Mouse (Mus musculus) G1E-ER4 (cell line): ENCODE data around the gene Rrp1b. TPM values are rescaled to one million over a fixed set of nuclear protein-coding genes. Genes with fewer than 3 reads are reported as not detected.

Source experiments
- GATA1 ChIP-seq: IDR thresholded peaks from one replicate; pipeline ENCODE4 v1.8.0; 2012; ENCODE audit warnings: low read length, inconsistent platforms
- polyA plus RNA-seq: library from polyadenylated mRNA; stranded (reverse); fragments of >175 nt; gene quantifications from 2 replicates; pipeline ENCODE4 v1.2.3, GENCODE M21; 2012

The Rrp1b gene
- 289 and 299 TPM in 2 replicates for polyA plus RNA-seq

DNA sequence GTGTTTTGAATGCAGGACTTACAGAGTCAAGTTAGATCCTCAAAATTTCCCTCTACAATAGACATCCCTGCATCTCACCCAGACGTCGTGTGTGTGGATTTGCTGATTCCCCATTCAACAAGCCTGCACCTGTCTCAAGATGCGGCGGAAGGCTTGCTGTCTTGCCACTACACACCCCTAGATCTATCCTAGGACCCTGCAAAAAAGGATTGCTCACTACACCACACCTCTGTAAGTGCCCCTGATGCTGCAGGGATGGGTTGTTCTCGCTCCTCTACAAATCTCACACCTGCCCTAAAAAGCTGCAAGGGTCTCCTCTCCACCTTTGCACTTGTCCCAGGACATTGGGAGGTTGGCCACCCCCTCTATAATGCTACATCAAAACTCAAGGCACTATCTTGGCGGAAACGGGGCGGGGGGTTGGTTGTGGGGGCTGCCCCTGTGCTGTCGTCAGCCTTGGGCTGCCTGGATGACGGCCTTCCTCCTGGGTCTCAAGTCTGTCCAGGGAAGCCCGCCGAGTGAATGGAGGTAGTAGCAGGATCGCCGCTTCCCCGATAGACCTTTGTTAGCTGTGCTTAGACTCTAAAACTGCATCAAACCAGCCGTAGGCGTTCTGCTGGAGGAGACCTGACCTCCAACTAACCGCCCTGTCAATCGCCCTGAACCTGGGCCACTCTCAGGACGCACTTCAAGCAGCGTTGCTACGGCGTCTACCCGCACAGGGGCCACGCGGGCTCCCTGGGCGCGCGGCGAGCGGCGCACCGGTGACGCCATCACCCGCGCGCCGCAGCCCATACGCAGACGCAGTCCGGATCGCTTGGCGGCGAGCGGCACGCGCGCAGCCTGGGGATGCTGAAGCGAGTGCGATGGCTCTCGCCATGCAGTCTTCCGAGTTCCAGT is at the start of gene Rrp1b, which contains the start of gene Hsf2bp:
Rrp1b (plus strand) TSS at position 492 of the 900 bp plus-strand sequence.
Hsf2bp (minus strand) TSS at position 741 of the 900 bp plus-strand sequence.
- TF ChIP-seq GATA1 = no peak

DNA sequence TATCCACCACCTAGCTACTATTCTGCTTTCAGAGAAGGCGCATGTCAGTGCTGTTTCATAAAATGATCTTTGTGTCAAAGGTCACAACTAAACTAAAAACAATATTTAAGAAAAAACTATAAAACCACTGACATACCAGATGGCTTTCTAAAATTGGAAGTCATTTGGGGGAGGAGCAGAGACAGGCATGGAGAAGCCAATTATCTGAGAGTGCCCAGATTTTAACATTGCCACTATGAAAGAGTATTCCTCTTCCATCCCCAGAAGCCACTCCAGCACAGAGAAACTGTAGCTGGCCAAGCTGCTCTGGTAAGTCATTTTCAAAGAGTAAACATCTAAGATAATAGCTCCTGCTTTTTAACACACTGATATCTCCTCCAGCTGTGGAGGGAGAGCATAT is 49.0 kb upstream of the Rrp1b start:
- TF ChIP-seq GATA1 = no peak

DNA sequence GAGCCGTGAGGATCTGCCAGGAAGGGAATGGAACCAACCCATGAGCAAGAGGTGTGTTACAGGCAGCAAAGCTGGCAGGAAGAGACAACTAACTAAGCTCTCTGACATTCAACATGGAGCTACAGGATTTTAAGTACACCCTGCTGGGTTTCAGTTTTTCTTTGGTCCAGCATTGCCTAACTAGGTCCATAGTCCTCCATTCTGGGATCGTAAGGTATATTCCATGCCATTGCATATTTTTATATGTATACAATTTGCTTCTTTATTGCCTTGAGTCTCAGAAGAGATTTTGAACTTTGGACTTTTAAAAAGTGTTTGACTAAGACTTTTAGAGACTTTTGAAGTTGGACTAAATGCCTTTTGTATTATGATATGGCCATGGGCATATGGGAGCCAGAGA is 46.9 kb upstream of the Rrp1b start:
- TF ChIP-seq GATA1 = no peak

DNA sequence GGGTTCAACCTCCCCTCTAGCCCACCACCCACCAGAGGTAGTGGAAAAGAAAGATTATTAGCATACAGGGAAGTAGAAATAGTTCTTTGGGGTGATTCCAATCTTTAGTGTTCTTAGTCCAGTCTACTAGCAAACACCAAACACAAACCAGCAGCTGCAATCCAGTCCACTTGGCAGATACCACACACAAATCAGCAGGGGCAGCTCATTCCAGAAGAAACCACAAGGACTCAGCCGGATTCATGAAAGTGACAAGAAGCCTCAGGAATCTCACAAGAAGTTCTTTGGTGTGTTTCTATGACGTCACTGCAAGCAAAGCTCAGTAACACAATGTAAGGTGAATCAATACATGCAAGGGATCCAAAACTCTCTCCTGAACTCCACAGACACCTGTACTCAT is 43.9 kb upstream of the Rrp1b start:
- TF ChIP-seq GATA1 = no peak

DNA sequence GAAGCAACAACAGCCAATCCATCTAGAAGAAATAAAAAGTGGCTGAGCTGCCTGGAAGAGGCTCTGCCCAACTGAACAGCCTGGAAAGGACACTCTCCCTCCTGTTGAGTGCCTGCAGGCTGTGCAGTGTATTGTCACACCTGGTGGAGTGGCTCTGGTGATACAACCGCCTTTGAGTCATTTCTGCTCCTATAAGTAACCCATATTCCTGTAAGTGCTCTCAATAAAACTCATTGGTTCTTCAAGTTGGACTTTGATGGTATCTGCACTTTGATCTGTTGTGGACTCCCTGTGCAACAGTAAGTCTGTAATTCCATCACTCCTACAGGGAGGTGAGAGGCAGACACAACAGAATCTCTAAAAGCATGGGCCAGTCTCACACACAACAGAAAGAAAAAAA is 42.5 kb upstream of the Rrp1b start:
- no peak for TF ChIP-seq GATA1

DNA sequence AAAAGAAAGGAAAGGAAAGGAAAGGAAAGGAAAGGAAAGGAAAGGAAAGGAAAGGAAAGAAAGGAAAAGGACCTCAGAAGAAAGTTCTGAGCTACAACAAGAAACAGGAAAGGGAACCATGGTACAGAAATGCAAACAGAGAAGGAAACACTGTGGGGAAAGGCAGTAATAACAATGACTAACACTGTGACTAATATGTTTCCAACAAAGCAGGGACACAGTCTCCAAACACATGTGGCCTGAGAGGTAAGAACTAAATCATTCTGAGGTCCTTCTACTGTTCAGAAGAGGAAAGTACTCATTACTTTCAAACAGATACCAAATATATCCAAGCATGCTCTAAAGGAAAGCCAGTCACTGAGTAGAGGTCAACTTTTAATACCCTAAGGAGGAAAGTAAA is 41.8 kb upstream of the Rrp1b start:
- no peak for TF ChIP-seq GATA1

DNA sequence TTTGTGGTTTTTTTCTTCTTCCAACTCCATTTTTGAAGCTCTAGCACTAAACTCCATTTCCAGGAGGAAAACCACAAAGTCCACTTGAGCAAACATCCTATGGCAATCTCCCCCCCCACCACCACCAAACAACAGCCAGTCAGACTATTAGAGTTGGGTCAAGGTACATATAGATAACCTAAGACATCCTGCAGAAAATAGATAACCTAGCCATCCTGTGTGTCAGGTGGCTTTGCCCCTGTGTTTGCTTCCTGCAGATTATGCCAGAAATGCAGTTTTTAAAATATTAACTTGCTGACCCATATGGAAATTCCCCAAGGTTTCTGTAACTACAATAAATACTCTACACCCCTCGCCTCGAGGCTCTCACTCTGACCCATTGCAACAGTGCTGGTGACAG is 40.1 kb upstream of the Rrp1b start:
- TF ChIP-seq GATA1 = no peak

DNA sequence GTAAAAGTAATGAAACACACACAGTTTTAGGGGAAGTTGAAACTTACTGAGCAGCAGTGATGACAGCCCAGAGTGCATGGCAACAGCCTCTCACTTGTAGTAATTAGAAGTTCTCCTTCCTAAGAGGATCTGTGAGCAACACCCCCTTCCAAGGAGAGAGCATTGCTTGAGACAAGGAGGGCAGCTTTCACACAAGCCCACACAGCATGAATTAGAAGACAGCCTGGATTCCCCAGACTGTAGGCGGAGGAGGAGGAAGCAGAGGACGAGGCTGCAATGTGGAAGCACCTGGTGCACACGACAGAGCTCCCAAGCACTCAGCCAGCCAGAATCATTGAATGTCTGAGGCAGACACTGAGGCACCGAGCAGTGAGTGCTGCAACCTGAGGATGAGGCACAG is 39.6 kb upstream of the Rrp1b start:
- TF ChIP-seq GATA1 = no peak

DNA sequence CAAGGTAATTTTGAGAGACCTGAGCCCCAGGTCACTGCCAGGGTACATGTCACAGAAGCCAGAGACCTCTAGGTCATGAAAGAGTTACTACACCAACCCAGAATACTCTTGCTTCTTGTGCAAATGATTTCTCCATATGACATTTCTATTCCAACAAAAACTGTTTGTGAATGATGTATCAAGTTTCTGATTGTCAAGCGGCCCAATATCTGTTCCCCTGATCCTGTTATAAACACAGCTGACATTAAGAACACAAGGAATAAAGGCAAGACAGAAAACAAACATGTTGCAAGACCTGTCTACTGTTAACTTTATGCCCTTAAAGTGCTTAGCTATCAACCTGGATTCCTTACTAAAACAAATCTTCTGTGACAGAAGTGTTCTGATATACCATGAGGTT is 37.5 kb upstream of the Rrp1b start:
- TF ChIP-seq GATA1 = no peak

DNA sequence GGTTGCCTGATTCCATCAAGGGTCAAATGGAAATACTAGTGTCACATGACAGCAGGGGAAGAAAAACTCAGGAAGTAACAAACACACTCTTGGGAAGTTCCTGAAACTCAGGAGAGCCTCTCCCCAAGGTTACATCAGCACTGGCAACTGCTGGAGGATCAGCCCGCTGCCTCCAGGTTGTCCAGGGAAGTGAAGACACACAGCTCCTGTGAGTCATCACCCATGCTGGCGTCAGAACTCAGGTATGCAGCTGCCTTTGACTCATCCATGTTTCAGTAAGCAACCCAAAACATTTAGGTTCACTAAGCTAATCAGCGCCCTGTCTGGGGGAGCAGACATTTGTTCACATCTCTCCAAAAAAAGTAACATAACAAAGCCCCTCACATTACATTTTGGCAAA is 32.6 kb upstream of the Rrp1b start:
- TF ChIP-seq GATA1 = no peak

DNA sequence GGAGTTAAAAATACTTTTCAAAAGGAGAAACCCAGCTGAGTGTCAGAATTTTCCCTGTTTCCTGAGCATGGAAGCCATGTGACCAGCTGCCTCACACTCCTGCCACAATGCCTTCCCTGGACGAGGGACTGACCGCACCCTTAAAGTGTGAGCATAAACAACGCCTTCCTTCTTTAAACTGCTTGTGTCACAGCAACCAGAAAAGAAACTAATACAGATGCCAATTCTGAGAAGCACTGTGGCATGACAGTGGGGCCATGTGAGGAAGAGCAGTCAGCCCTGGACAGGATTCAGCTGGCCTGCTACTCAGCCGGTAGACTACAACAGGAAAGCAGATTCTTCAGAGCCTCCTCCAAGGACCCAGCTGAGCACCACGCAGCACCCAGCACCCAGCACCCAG is 29.1 kb upstream of the Rrp1b start:
- TF ChIP-seq GATA1 = no peak

DNA sequence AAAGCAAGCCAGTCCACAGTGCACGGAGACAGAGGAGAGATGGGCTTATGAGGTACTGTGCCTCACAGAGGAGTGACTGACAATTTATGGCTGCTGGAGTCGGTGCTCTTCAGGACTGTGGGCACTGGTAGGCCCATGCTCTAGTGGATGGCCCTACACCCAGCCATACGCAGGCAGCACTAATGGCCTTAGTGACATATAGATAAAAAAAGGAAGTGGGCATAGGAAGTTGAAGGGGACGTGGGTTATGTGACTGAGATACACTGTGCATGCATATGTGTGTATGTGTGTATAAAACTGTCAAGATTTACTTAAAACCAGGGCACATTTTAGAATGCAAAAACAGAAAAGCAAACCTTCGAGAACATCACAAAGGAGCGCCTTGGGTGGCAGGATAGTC is 24.2 kb upstream of the Rrp1b start:
- no peak for TF ChIP-seq GATA1

DNA sequence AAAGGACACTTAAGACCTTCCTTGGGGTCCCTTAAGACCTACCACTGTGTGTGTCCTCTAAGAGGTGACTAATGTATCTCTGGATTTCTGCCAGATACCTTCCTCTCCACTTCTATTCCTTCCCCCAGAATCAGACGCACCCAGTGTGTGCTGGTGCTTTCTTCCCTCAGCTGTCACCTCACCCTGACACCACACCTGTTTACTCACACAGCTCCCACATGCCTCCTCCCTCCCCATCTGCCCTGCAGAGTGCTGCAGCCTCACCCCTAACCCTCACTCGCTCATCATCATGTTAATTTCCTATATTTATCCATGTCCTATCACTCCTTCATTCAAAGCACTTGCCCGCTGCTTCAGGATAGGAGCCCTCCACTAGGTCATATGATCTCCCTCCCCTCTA is 23.6 kb upstream of the Rrp1b start:
- no peak for TF ChIP-seq GATA1

DNA sequence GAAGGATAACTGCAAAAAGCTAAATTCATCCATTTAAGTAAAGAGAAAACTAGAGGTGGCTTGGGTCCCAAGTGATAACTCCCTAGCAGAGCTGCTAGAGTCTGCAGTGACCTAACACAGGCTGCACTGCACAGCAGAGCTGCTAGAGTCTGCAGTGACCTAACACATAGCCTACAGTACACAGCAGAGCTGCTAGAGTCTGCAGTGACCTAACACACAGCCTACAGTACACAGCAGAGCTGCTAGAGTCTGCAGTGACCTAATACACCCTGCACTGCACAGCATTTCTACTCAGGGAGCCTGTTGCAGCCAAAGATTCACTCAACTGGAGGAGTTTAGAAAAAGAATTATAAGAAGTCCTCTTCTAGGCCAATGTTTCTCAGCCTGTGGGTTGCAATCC is 22.2 kb upstream of the Rrp1b start:
- no peak for TF ChIP-seq GATA1

DNA sequence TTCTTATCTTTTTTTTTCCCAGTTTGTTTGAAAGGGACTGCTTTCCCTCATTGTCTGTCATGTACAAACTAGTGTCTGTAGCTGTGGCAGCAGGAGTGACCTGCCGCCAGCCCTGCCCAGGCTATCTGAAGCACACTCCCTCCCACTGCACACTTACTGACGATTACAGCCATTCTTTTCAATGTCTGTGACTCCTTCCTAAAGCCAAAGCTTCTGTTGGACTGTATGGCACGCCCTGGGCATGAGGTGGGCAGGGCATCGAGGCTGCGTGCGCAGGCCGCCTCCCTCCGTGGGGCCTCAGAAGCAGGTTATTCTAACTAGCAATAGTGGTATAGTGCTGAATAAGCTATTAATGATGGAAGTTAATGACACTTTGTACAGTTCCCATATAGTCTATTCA is 19.4 kb upstream of the Rrp1b start:
- no peak for TF ChIP-seq GATA1

DNA sequence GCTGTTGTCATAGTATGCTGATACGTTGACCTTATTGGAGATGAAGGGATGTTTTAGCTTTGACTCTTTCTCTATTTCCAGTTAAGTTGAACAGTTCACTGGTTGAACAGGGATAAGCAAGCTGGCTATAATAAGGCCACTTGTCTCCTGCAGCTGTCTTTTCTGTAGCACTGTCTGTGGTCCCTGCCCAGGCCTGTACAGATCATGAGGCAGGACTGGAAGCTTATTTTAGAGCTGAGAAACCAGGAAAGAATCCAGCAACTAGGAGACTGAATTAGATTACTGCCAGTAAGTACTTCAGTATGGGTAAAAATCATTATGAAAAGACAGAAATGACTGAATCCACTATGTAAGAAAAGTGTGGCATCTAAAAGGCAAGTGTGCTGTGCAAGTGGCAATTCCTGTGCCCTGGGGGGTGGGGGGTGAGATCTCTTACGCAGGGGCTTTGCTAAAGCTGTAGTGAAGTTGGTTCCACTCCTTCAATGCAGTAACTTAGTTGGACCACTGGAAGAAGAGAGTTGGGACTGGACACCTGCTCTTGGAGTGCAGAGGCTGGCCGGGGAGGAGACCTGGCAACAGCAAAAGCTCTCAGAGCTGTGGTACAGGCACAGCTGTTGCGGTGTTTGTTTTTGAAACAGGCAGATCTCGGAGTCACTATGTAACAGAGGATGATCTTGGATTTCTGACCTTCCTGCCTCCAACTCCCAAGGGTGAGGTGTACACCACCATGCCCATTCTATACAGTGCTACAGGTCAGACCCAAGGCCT is 17.6 kb upstream of the Rrp1b start:
- no peak for TF ChIP-seq GATA1

DNA sequence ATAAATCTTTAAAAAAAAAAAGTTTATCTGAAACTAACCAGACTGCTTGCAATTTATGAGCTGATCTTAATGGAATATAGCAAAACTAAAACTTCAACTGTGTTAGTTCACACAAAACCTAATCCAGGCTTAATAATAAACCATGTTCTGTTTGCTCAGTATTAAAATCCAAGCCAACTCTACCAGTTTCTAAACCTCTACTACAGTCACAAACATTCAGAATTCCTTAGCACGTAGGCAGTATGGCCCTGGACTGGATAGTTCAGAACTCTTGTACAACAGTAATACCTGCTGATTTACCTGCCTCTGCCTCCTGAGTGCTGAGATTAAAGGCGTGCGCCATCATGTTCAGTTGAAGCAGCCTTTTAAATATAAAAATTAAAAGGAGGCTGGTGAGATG is 13.9 kb upstream of the Rrp1b start:
- no peak for TF ChIP-seq GATA1
